Mouse (Mus musculus) central nervous system, embryonic 18 days (tissue): Measurements from ENCODE around the gene Ninl. TPM values are rescaled to one million over a fixed set of nuclear protein-coding genes. Genes with fewer than 3 reads are reported as not detected.

Experiments
- polyA plus RNA-seq: library from polyadenylated mRNA; depleted of rRNA; stranded (reverse); fragments of >200 nt; gene quantifications from 2 replicates; pipeline ENCODE4 v1.2.3, GENCODE M21; 2012; rRNA removed

Gene Ninl
- 12.4 TPM in 2 replicates for polyA plus RNA-seq

DNA sequence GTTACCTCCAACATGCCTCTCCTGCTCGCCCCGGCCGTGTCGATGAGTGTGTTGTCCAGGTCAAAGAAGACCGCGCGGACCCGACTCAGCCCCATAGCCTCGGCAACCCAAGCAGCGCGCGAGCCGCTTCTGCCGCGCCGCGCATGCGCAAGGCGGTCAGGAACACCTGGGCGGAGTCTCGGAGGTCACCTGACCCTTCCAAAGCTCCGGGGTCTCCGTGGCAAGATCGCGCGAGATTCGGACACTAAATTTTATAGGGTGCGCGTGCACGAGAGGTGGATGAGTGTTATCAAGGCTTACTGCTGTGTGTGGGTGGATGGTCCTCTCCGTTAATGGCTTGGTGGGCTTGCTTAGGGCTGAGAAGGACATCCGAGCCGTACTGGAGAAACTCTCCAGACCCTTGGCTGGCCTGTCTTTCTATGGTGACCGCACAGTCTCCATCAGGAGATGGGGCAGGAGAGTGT, at the start of gene Ninl, which contains the start of gene Nanp:
Ninl (minus strand) TSS at position 151 of the 464 bp plus-strand sequence.
Nanp (minus strand) TSS at position 167 of the 464 bp plus-strand sequence.

DNA sequence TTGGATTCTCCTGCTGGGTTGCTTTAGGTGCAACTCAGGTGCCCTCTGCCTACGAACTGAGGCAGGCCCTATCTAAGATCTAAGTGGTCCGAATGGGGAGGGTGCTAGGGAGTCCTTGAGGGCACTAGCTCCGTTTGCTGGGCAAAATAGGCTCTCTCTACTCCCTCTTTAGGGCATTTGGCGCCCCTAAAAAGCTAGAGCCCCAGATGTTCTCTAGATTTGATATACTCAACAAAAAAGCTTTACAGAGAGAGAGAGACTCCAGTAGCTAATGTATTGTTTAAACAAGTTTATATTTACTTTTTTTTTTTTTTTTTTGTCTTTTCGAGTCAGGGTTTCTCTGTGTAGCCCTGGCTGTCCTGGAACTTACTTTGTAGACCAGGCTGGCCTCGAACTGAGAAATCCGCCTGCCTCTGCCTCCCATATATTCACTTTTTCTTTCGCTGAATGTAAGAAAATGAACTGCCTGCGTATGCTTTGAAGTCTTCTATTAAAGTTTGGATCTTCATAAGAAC, 134.2 kb downstream of the Ninl start, which contains the start of gene Gins1:
Gins1 (plus strand) TSS at position 465 of the 515 bp plus-strand sequence.

DNA sequence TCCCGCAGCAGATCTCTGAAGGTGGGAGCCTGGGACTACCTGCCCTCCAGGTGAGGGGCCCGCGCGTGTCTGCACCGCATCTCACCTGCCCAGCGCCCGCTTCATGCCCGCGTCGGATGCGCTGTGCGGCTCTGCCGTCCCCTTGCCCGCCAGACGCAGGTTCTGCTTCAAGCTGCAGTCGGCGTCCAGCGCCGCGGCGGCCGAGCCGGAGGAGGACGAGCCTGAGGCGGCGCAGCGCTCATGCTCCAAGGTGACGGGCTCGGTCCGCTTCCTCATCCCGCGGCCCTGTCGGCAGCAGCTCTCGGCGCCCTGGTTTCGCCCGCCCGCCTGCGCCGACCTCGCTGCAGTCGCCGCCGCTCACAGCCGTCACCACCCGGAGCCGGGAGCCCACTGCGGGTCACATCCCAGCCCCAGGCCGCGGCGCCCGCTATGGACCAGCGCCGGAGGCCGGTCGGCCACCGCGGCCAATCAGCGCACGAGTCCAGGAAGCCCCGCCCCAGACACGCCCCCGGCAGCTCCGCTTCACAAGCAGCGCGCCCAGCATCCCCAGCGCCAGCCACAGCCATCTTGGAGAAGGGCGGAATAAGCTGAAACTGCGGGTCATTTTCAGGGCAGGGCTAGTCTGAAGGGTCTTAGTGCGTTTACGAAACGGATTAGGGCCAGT, 134.8 kb downstream of the Ninl start, which contains the start of gene Abhd12:
Abhd12 (minus strand) TSS at position 470 of the 664 bp plus-strand sequence.

Other genes starting within 250 kb of the Ninl start
- gene Abhd12, start 134.6 kb downstream of the Ninl start, polyA plus RNA-seq = 86.2 and 89.6 TPM in 2 replicates
- gene Gins1, start 134.0 kb downstream of the Ninl start, polyA plus RNA-seq = 10.7 and 13.2 TPM in 2 replicates
- gene Nanp, start within 50 bp of the Ninl start, polyA plus RNA-seq = 15.3 and 16.0 TPM in 2 replicates
- not detected in 2 replicates for gene Gm14151, start 53.0 kb upstream of the Ninl start, polyA plus RNA-seq
- gene Gm14147, start 58.9 kb upstream of the Ninl start, polyA plus RNA-seq = not detected in 2 replicates